Mouse (Mus musculus) heart, postnatal 36 days (tissue): ENCODE measurements around the gene Sgms1. TPM values are rescaled to one million over a fixed set of nuclear protein-coding genes. Genes with fewer than 3 reads are reported as not detected.

Experiments used
- DNase-seq, 2 experiments: peaks; one replicate each; pipeline ENCODE4 v3.0.0; 2021 to 2022
- intact Hi-C: fragments of 180-260 bp; cut with DNase I; formaldehyde crosslinking; loops from one replicate; pipeline ENCODE4 v1.15.1; 2025
- total RNA-seq, 2 experiments: library from RNA; stranded (reverse); gene quantifications; 2 replicates each; pipeline ENCODE4 v1.2.3; 2021

The Sgms1 gene
- total RNA-seq, 2 experiments from 2014 or later, result 60.2 to 76.0 TPM

DNA sequence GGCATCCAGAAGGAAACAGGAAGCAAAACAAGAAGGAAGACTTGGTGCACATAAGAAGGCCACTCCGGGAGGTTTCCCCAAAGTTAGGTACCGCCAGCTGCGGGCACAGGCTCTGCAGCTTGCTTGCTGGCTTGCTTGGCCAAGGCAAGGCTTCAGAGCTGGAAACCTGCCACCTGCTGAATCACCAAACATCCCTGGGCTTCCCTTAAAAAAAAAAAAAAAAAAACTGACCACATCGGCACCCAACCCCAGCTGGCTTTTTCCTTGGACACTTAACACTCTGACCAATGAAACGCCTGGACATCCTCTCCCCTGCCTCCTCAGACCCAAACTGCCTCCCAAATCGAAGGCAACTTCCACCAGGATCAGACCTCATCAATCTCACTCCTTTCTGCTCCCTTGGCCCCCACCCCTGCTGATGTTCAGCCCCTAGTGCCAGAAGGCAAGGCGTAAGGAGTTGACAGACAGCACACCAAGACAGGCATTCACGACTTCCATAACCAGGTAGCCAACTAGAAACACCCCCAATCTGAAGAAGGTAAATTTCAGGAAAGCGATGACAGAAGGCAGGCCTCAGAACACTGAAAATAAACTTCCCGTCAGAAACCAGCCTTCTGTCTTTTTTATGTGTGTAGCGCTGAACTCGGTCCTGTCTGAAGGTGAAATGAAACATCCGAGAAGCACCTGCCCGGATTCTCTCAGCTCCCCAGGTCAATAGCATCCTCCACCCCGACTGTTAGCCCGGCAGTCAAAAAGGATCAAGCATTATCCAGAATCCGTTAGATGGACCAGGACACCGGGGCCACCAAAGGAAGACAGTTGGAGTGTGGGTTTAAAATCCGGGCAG, 2.7 kb downstream of the Sgms1 start:
- intact Hi-C loops, result loop anchor here (2.0 to 5.0 kb wide), 3 partner anchors 58 to 189 kb away; no protein-coding TSS in a partner anchor

DNA sequence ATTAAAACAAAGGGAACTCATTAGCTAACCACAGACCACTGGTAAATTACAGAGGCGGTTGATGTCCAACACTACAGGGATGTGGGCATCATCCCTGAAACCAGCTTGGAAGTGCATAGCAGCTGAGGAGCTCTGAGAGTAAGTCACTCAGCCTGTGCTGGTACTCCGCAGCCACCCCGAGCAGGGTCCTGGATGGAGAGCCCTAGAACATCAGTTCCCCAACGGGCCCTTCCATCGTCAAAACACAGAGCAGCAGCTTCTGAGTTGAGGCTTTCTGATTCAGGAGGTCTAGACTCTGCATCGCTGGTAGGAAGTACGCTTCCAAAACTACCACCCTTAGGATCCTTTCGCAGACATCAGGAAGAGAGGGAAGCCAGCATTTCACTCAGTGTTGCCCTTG, 5.8 kb downstream of the Sgms1 start:
- intact Hi-C loops, result no loop called here
- DNase-seq, result no peak

More for the DNA sequence above, 2.7 kb downstream of the Sgms1 start:
- DNase-seq, result peak; percentile 80

GRCm38 (mm10) chr19:32381511-32381961, 8.0 kb downstream of the Sgms1 start:
- intact Hi-C loops, result no loop called here
- DNase-seq, result no peak

GRCm38 (mm10) chr19:32380748-32381147, 8.8 kb downstream of the Sgms1 start:
- no peak for DNase-seq
- intact Hi-C loops, result no loop called here

GRCm38 (mm10) chr19:32379239-32379920, 10.1 kb downstream of the Sgms1 start:
- DNase-seq, result no peak
- intact Hi-C loops, result no loop called here

DNA sequence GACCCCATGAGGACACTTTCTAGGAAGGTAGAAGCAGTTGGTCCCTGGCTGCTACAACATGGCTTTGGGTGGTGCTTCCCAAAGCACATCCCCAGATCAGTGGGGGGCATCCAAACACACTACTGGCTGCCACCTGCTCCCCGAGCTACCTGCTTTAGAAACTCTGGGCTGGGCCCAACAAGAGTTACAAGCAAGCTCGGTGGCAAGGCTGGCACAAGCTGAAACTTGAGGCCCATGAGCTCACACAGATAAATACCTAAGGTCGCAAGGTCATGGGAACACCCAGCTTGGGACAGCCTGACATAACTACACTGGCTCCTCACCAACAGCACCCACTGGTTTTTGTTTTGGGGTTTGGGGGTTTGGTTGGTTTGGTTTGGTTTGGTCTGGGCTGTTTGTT, 10.9 kb downstream of the Sgms1 start:
- DNase-seq, result no peak
- intact Hi-C loops, result no loop called here

GRCm38 (mm10) chr19:32377701-32378325, 11.7 kb downstream of the Sgms1 start:
- DNase-seq, result peak in 1 of 2 experiments; percentile 24
- intact Hi-C loops, result no loop called here

GRCm38 (mm10) chr19:32376886-32377535, 12.5 kb downstream of the Sgms1 start:
- DNase-seq, result peak; percentile 55 to 65
- intact Hi-C loops, result no loop called here

- intact Hi-C loops, result no loop called here
- no peak for DNase-seq
Measured at GRCm38 (mm10) chr19:32376054-32376453, 13.5 kb downstream of the Sgms1 start.

- intact Hi-C loops, result no loop called here
- no peak for DNase-seq
Measured at GRCm38 (mm10) chr19:32375473-32375985, 14.0 kb downstream of the Sgms1 start.

DNA sequence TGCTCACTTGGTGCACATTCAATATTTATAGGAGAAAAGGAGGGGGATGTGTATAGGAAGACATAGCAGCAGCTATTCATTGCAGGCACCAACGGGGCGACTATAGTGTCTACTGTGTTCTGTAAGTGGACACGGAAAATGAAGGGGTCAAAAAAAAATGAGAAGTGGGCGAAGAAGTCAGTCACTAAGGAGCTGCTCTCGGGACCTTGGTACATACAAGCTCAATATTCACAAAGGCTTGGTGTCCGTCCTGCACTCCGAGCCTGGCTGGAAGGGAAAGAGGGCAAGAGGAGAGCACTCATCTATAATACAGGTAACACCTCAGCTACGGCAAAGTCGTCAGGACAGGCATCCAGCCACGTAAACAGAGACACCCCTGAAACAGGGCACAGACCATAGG, 14.8 kb downstream of the Sgms1 start:
- DNase-seq, result no peak
- intact Hi-C loops, result no loop called here

DNA sequence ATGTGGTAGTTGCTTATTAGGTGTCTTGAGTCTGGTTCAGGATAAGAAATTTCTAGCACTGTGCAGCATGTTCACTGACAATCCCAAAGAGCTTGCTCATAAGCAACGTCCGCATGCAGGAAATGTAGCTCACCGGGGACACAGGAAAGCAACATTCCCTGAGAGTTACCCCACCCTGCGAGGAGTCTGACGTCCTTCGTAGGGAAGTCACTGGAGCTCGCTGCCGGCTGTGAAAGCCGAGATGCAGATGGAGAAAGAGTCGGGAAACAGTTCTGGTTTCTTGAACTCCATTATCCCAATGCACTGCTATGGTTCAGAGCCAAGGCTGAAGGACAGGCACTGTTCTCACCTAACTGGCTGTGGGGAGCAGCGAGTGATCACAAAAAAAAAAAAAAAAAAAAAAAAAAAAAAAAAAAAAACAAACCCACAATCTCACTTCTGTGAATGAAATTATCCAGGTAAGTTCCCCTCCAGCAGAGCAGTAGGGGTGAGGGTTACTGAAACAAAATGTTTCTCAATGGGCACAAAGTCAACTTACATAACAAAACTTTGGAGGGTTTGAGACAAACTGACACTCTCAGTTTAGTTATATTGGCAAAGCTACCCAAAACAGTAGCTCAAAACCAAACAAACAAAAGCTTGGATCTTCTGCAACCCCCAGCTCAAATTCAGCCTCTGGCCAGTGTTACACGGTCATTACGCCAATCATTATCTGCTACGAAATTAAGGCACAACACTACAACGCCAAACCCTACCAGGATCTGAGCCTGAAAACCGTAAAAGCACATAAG, 15.5 kb downstream of the Sgms1 start:
- intact Hi-C loops, result loop anchor here (2.0 kb wide), 2 partner anchors 15 to 27 kb away; partner anchors contain the start of gene Sgms1
- peak; percentile 37 to 48 for DNase-seq

DNA sequence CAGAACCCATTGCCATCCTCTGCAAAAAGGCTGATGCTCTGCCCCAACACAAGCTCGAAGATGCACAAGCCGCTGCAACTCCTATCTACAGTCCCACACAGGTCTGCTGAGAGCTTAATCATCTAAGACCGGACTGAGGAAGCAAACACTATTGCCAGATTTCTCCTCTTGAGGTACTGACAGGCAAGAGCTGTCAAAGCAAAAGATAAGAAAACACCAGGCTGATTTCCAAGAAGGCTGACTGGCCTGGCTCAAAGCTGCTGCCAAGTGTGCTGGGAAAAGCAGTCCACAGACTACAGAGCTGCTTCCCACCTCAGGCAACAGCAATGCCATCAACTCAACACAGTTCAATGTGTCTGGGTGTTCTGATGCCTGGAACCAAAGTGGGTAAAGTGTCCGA, 17.1 kb downstream of the Sgms1 start:
- peak; percentile 51 to 68 for DNase-seq
- intact Hi-C loops, result loop anchor here (2.0 kb wide), 2 partner anchors 16 to 26 kb away; partner anchors contain the start of gene Sgms1

DNA sequence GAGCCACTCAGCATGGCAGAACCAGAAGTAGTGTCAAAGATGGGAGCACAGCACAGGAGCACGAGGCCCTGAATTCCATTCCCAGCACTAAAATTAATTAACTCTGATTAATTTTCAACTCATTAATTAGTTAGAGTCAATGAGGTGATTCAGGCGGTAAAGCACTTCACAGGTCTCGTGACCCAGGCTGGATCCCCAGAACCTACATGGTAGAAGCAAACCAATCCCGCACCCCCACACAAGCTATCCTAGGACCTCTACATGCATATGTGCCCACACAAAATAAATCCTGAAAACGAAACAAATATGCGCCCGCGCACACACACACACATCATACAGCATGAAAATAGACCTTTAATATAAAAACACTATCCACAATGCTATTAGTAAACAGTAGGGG, 22.2 kb downstream of the Sgms1 start:
- intact Hi-C loops, result no loop called here
- DNase-seq, result no peak

GRCm38 (mm10) chr19:32366406-32366805, 23.1 kb downstream of the Sgms1 start:
- no peak for DNase-seq

GRCm38 (mm10) chr19:32365111-32365510, 24.4 kb downstream of the Sgms1 start:
- DNase-seq, result no peak
- intact Hi-C loops, result no loop called here

More at GRCm38 (mm10) chr19:32366406-32366805, 23.1 kb downstream of the Sgms1 start:
- intact Hi-C loops, result no loop called here

- intact Hi-C loops, result no loop called here
- DNase-seq, result no peak
Measured at GRCm38 (mm10) chr19:32363587-32363986, 25.9 kb downstream of the Sgms1 start.

GRCm38 (mm10) chr19:32362520-32362919, 27.0 kb downstream of the Sgms1 start:
- intact Hi-C loops, result no loop called here
- no peak for DNase-seq

DNA sequence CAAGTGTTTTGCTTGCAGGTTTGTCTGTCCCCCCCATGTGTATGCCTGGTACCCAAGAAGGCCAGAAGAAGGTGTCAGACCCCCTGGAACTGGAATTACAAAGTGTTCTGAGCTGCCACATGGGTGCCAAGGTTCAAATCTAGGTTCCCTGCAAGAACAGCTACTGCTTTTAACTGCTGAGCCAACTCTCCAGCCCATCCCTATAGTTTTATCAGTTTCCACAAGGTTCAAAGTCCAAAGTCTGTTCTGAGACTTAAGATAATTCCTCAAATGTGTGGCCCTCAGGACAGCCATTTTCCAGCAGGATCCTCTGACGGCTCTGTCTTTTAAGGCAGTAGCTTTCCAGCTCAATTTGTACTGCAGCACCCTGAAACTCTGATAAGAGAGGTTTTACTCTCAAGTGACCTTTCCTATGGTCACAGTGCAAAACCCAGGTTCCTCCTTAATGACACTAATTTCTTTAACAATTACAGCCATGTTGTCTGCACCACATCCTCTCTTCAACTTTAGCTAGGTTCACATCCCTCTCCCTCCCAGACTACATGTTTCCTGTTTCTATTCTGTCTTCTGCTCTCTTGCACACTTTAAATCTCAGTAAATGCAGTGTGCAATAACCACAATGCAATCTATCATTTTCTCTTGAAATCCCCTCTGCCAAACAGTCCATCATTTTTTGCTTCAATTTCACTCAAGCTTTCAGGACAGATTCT, 28.4 kb downstream of the Sgms1 start:
- intact Hi-C loops, result no loop called here
- no peak for DNase-seq
